17 mouse cellular contexts compared by ENCODE assay signal in the genomic region with DNA sequence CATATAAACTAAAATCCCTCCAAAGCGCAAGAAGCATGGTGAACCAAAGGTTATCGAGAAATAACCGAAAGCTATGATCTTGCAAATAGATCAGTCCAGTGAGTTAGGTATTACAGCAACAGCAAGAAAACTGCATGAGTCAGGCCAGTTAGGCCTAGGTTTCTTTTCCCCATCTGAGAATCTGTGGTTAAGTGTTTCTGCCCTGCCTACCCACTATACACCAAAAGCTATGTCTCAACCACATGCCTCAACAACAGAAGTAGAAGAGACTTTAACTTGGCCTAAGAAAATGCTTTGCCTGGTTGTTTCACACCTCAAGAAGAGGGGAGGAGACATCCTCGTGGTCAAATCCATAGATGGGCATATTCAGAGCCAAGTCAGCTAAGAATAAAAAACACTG.
DNase-seq lines count a peak whose midpoint lies in the region; ATAC-seq lines count a peak whose summit lies in the region.
"Had no signal": no experiment of that assay in that cellular context is flagged by ENCODE, and none has a peak within 500 bp of the region (broad histone marks: within the 10 kb centered on the region; RNA-seq: fewer than 3 reads in every experiment).

No protein-coding gene starts in this region.

- ATAC-seq in liver, embryonic 13.5 days (ENCODE audit: low read depth): no peak
- no peak for ATAC-seq in liver, embryonic 15.5 days (ENCODE audit: insufficient read depth)
- 0 out of 2 replicates have a peak, but pooled peaks have one; percentile 23 for ATAC-seq in neutrophil, adult 5-6 weeks (ENCODE audit: extremely low read depth, insufficient number of reproducible peaks, low FRiP score, poor library complexity, severe bottlenecking)
- no peak for ATAC-seq in neural tube, embryonic 15.5 days (ENCODE audit: low FRiP score)

- H3K9me3 ChIP-seq in liver, embryonic 13.5 days (replicated peaks): no peaks in the 10 kb centered on the region
- H3K9me3 ChIP-seq in liver, embryonic 15.5 days (replicated peaks): no peaks in the 10 kb centered on the region
- no peaks in the 10 kb centered on the region for H3K9me3 ChIP-seq in neural tube, embryonic 15.5 days (replicated peaks)
- H3K9me3 ChIP-seq: hindbrain, embryonic 10.5 days; intestine, embryonic 15.5 days had no signal

- no peak overlapping the region for H3K4me3 ChIP-seq in liver, embryonic 13.5 days (replicated peaks)
- no peak overlapping the region for H3K4me3 ChIP-seq in liver, embryonic 15.5 days (replicated peaks)
- H3K4me3 ChIP-seq in neural tube, embryonic 15.5 days (replicated peaks): no peak overlapping the region
- H3K4me3 ChIP-seq: hindbrain, embryonic 10.5 days; intestine, embryonic 15.5 days had no signal

- H3K27me3 ChIP-seq in liver, embryonic 13.5 days: no peaks in the 10 kb centered on the region
- no peaks in the 10 kb centered on the region for H3K27me3 ChIP-seq in liver, embryonic 15.5 days
- no peaks in the 10 kb centered on the region for H3K27me3 ChIP-seq in neural tube, embryonic 15.5 days (replicated peaks)
- H3K27me3 ChIP-seq: intestine, embryonic 15.5 days had no signal

- H3K36me3 ChIP-seq in liver, embryonic 13.5 days: no peaks in the 10 kb centered on the region
- H3K36me3 ChIP-seq in liver, embryonic 15.5 days (replicated peaks): no peaks in the 10 kb centered on the region
- no peaks in the 10 kb centered on the region for H3K36me3 ChIP-seq in neural tube, embryonic 15.5 days
- H3K36me3 ChIP-seq: hindbrain, embryonic 10.5 days; intestine, embryonic 15.5 days had no signal

- no peak overlapping the region for H3K4me2 ChIP-seq in liver, embryonic 13.5 days
- H3K4me2 ChIP-seq in liver, embryonic 15.5 days: 0 out of 2 replicates have a peak overlapping the region, but pooled peaks have one; percentile 51
- no peak overlapping the region for H3K4me2 ChIP-seq in neural tube, embryonic 15.5 days
- H3K4me2 ChIP-seq: intestine, embryonic 15.5 days had no signal

- DNase-seq in liver, embryonic 13.5 days: no peak
- DNase-seq in liver: no peak
- peak; percentile 15 for DNase-seq in c-Kit-positive CD71-positive TER-119-positive erythroid progenitor cells, embryonic 14.5 days (ENCODE audit: low spot score)
- DNase-seq in kidney, adult 18-20 months: no peak
- DNase-seq in layer of hippocampus, postnatal 25 days (ENCODE audit: extremely low spot score in 1 of 2, low spot score in 1 of 2): no peak
- DNase-seq: adrenal gland, postnatal 10 days; cerebellum, adult 9-11 months; layer of hippocampus, postnatal 36 days; lung, postnatal 4 days; midbrain, embryonic 14.5 days; spleen, adult 18-20 months; thymus, adult 2 months had no signal

- H3K4me1 ChIP-seq in liver, embryonic 13.5 days (replicated peaks): peaks cover 61% of the 10 kb centered on the region
- peaks cover 56% of the 10 kb centered on the region for H3K4me1 ChIP-seq in liver, embryonic 15.5 days (replicated peaks)
- no peaks in the 10 kb centered on the region for H3K4me1 ChIP-seq in neural tube, embryonic 15.5 days
- H3K4me1 ChIP-seq: hindbrain, embryonic 10.5 days; intestine, embryonic 15.5 days had no signal

- H3K9ac ChIP-seq in liver, embryonic 13.5 days: peak overlapping the region; percentile 14; the same call in 1 of the 2 replicates
- H3K9ac ChIP-seq in liver, embryonic 15.5 days: no peak overlapping the region
- no peak overlapping the region for H3K9ac ChIP-seq in neural tube, embryonic 15.5 days (replicated peaks)
- H3K9ac ChIP-seq: intestine, embryonic 15.5 days had no signal

- 81% methylated on average over 4 of the region's 4 CpGs for WGBS in liver, embryonic 13.5 days (ENCODE audit: insufficient replicate concordance)
- 77% methylated on average over 4 of the region's 4 CpGs for WGBS in liver, embryonic 15.5 days (ENCODE audit: insufficient replicate concordance)
- 96% methylated on average over 4 of the region's 4 CpGs for WGBS in neural tube, embryonic 15.5 days

- peak overlapping the region; percentile 71 for H3K27ac ChIP-seq in liver, embryonic 13.5 days
- H3K27ac ChIP-seq in liver, embryonic 15.5 days (replicated peaks): peak overlapping the region; percentile 86
- no peak overlapping the region for H3K27ac ChIP-seq in neural tube, embryonic 15.5 days (replicated peaks)
- H3K27ac ChIP-seq: hindbrain, embryonic 10.5 days; intestine, embryonic 15.5 days had no signal
